Mouse (Mus musculus) spleen, adult 2 months (tissue): ENCODE results near the gene Bnipl.

Source experiments
- CTCF ChIP-seq: fragments of 200-500 bp; IDR thresholded peaks from 2 replicates; pipeline ENCODE4 v1.5.1; 2011; ENCODE audit warnings: mild to moderate bottlenecking, inconsistent platforms; ENCODE audit not compliant: insufficient read depth, insufficient read length, insufficient replicate concordance; ENCODE audit errors: extremely low read depth
- POLR2A ChIP-seq: fragments of 200-500 bp; IDR thresholded peaks from 2 replicates; pipeline ENCODE4 v1.6.1; 2011; ENCODE audit warnings: low read depth, low read length, inconsistent platforms

DNA sequence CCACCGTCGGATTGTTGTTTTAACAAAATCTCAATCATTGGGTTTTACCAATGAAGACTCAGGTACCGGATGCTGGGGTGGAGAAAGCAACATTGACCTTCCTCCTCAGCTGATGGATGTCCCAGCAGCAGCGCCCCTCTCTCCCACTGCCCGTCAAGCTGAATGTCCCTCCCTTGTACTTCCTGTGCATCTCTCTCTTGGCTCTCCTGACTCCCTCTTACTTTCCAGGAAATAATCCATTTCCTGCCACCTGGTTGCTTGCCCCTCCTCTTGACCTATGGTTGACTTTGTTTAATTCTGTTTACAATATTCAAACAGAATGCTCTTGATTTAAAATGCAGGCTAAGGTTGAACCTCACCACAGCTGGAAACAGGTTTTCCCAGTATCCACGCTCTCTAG is 39.2 kb upstream of the Bnipl start:
- TF ChIP-seq POLR2A (no peak), CTCF (no peak)
